Mouse (Mus musculus) ES-Bruce4 (cell line): ENCODE results near the gene Tcf15.

Source experiments
- CTCF ChIP-seq: IDR thresholded peaks from one replicate; pipeline ENCODE4 v1.8.1; 2011; ENCODE audit warnings: low read depth, low read length
- POLR2A ChIP-seq: IDR thresholded peaks from one replicate; pipeline ENCODE4 v1.8.1; 2011; ENCODE audit warnings: low read length; ENCODE audit not compliant: insufficient read depth

- TF ChIP-seq CTCF (no peak), POLR2A (no peak)
Observed at GRCm38 (mm10) chr2:152166257-152166656, 22.9 kb downstream of the Tcf15 start.
